Mouse (Mus musculus): ENCODE data around the gene Scyl3.

DNA sequence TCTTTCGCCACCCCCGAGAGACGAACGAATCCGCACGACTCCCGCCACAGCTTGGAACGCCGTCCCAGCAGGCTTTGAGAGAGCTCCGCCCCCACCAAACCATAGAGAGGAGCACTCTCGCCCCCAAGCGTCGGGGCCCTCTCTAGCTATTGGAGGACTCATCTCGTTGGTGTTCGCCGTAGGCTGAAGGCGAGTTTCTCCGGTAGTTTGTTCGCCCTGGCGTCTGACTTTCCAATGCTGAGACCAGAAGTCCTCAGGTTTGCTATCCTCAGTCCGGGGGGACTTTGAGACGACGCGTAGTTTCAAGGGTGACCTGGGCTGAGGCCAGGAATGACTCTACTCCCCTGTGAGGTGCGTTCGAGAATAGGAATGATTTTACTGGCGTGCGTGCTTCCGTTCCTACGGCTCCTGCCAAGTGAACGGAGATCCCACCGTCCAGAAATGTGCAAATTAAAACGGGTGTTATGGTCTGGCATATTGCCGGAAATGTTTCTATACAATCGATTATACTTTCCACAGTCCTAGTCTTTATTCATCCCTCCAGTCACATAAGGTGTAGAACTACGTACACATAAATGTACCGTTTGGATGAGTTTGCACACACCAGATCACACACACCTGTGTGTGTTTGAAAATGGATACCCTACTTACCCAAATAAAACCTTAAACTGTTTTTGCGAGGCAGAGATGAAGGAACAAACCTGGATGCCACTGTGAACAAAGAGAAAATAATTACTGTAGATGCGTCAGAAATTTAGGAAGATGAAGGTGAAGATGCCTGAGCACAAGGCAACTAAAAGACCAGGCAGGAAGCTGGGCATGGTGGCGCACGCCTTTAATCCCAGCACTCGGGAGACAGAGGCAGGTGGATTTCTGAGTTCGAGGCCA, 66.1 kb downstream of the Scyl3 start, which contains the start of the genes BC055324 and Mettl18:
- no peak; the same call in 1 of the 2 replicates for TF ChIP-seq CHD2 (IDR thresholded peaks at IDR 0.05; ENCODE audit: low read depth, low read length)
- TF ChIP-seq ZC3H11A (IDR thresholded peaks at IDR 0.05; ENCODE audit: borderline replicate concordance, low read depth, low read length) = no peak
- no peak for TF ChIP-seq MAFK (IDR thresholded peaks at IDR 0.05; ENCODE audit: insufficient read depth, low read depth, low read length)
- peak; percentile 63; the same call in 1 of the 2 replicates for TF ChIP-seq HCFC1 (IDR thresholded peaks at IDR 0.05; ENCODE audit: borderline replicate concordance, insufficient read depth, low read length)
- TF ChIP-seq ZNF384 (IDR thresholded peaks at IDR 0.05; ENCODE audit: low read depth, low read length) = no peak
